Mouse (Mus musculus) MN1 (cell line): ENCODE measurements around the gene Pigc.
A peak's percentile ranks its signal among the peaks of the same experiment; 100 is the strongest.

Source experiments
- DNase-seq: peaks from one replicate; pipeline ENCODE4 v3.0.0-alpha.2; 2016; ENCODE audit warnings: low spot score

Pigc gene

DNA sequence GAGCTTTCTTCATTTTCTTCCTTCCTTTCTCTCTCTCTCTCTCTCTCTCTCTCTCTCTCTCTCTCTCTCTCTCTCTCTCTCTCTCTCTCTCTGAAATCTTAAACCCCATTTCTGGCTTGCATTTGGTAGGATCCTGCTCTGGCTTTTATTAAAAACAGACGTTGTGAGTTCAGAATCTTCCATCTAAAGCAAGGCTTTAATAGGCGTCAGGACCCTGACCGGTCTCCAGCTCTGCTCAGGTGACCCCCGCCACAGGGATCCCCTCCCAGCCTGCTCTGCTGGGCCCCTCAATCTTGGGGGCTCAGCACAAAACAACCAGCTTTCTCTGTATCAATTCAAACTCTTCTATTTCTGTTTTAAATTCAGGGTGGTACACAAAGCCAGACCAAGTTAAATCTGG lies 39.2 kb downstream of the Pigc start:
- no peak for DNase-seq

DNA sequence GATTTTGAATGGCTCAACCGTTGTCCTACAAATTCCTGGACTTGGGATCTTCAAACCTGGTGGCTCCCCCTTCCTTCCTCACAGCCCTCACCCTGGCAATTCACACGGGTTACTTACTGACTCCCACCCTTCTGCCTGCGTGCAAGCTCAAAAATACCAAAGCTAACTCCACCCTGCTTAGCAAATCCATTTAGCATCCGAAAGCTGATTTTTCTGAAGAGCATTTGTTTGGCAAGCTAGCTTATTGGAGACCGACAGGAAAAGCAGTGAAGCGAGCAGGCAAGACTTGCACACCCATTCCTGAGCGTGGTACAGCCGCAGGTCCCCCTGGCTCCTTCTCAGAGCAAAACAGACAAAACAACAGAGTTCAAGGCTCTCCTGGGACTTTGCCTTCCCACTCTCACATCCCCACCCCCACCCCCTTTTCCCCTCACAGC lies 39.7 kb downstream of the Pigc start:
- DNase-seq, result no peak

DNA sequence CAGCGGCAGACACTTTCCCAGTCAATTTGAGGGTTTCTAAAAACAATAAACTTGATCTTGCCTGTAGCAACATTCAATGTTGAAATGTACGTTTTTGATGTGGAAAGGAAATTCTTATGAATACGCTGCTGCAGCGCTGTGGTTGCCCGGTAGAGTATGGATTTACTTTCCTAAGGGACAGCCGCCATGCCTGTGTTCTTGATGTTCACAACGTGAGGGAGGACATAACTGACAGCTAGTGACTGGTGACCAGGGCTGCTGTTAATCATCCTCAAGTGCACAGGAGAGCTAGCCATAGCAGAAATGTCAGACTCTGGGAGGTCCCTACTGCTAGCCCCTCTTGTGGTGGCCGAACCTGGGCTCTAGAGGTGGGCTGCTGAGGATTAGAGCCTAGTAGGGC lies 40.1 kb downstream of the Pigc start:
- DNase-seq, result no peak

DNA sequence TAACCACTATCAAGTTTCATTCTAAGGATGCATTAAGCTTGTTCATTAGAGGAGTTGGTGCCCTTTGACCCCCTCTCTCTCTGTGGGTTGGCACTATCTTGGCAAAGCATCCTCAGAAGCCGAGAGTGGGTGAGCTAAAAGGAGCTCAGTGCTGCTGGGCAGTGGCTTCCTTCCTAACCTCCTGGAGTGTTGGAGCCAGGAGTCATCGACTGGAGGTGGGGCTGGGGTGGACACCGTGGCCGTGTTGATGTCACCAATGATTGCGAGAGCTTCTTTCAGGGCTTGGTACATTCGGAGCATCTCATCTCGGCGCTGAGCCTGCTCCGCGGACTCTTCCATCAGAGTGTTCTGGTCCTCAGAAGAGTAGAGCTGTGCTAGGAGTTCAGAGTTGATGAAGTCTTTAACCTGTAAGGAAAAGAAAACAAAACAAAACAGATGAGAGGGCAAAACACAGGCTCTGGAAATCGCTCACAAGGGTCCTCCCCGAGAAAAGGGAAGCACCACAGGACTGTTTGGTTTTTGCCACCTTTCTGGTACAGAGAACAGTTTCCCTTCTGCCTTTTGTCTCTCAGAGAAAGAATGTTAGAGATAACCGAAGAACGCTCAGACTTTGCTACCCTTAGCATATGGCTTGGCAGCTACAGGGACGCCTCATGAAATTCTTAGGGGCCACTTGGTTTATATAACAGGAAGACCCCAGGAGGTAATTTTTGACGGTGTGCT lies 42.7 kb downstream of the Pigc start:
- DNase-seq, result no peak

- no peak for DNase-seq
These were observed 44.6 kb downstream of the Pigc start for GRCm38 (mm10) chr1:162013561-162013960.

DNA sequence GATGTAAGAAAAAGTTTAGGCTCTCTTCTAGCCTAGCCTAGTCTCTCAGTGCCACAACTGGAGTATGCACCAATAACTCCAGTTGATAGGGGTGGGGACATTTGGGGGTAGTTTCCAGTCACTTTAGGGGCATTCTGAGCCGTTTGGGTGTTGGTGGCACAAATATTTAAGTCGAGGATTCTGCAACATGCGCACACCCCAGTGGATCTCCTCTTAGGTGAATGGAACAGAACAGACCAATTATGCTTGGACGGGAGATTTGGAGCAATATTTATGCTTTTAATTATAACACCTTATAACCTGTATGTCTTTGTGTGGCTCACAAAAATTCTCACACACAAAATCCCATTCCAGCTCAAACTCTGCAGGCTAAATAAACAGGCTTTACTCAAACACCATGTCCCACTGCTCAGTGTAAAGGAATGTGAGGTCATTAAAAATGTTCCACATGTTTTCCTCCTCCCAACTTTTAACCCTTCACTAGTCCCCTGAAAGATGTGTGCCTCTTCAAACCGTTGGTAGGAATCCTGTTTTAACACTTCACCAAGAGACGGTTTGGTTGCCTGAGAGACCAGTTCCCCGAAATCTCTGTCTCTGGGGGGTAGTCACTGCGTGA lies 46.4 kb downstream of the Pigc start:
- no peak for DNase-seq

- DNase-seq, result no peak
These were observed 48.0 kb downstream of the Pigc start for GRCm38 (mm10) chr1:162016982-162017381.

DNA sequence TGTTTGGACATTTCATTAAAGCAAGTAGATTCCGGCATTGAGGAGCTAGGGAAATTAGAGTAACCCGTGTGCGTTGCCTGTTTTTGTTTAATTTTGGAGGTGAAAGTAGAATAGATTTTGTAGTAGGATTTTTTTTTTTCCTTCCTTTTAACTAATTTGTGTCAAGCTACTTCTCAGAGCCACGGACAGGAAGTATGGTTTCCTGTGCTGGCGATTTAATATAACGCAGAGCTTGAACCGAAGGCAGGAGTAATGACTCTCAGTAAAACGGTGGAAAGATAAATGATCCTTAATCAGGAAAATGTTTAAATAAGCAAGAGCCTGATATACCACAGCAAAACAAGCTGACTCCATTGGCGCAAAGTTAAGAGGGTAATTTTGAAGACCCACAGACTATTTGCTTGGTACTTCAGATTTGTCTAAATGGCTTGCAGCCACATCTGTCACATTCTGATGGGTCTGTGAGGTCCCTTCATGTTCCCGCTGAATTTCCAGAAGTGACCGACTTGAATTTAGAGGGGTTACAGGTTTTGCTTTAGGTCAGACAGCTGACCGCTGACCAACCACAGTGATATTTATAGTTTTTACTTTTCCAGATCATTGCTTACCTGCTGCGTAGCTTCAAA lies 49.1 kb downstream of the Pigc start:
- no peak for DNase-seq

DNA sequence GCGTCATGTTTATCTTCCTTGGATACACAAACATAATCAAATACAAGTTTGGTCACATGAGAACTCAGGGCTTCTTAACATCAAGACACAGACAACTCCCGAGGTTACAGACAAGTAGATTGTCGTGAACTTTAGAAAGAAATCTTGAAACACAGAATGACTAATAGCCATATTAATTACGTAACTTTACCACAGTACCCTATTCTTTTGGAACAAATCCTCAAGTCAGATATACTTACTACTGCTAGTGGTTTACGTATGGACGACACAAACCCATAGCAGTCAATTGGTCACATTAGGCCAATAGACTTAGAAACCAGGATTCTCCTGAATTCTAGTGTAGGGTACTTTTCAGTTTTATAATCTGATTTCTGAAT lies 49.6 kb downstream of the Pigc start:
- no peak for DNase-seq

DNA sequence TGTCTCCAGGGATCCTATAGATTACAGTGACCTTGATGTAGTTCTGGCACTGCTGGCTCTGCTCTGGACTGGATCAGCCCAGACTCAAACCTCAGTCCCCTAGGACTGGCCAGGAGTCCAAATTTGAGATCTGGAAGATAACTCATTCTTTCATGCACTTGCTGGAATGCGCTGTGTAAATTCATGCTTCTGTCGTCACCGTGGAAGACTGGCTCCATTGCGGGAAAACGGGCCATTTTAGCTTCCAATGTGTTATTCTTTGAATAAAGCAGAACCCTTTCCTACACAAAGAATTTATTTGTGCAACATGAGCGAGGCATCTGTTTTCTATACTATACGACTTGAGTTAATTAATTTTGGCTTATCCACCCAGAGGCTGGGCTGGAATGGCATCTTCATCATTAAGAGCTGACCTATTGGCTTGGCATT lies 51.3 kb downstream of the Pigc start:
- peak; percentile 91 for DNase-seq

DNA sequence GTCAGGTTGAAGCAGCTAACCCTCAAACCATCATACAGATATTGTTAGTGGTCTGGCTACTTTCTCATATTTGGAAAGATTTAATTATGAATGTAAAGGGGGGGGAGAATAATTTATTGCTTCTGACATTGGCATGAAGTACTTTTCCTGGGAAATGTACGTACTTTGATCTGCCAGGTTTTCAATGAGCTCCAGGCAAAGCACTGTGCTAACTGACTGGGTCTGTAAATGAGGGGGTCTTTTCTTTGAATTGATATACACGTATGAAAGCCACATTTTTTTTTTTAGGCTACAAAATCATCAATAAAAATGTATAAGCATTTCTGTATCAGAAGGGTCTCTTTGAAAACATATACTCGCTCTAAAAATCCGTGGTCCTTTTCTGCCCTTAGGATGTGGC lies 51.8 kb downstream of the Pigc start:
- no peak for DNase-seq
